Mouse (Mus musculus): Measurements from ENCODE around the gene Fam76b. TPM values are rescaled to one million over a fixed set of nuclear protein-coding genes. Genes with fewer than 3 reads are reported as not detected.

The Fam76b gene
- 10 to 100 TPM; 60.9 to 65.6 TPM for total RNA-seq (2023)

GRCm38 (mm10) chr9:13827406-13828086, at the start of gene Fam76b:
Gene Fam76b, plus strand, starts transcription at chr9:13827716.

GRCm38 (mm10) chr9:13826832-13827405, 597 bp upstream of the Fam76b start, which contains the start of gene Cep57:
Gene Cep57, minus strand, starts transcription at chr9:13827107.

Other genes starting within 250 kb of the Fam76b start
- 10 to 100 TPM; 48.0 to 49.2 TPM for gene Mtmr2, start 79.3 kb upstream of the Fam76b start, total RNA-seq (2023)
- 10 to 100 TPM; 76.0 to 79.3 TPM for gene Cep57, start 609 bp upstream of the Fam76b start, total RNA-seq (2023)

Measured in T-cell, adult 66 days (primary cell).